Mouse (Mus musculus): ENCODE data around the gene Gm1527. TPM values are rescaled to one million over a fixed set of nuclear protein-coding genes. Genes with fewer than 3 reads are reported as not detected.
A peak's percentile ranks its signal among the peaks of the same experiment; 100 is the strongest.
"Not testable (repeated sequence)": the region's sequence is repeated elsewhere in the genome, so short reads cannot be mapped to it uniquely, and the experiment has no call there.

Gm1527 gene
- polyA plus RNA-seq (2017; shearing (Covaris generic)): not detected

- no peak for ATAC-seq
Measured at GRCm38 (mm10) chr3:28892317-28892716, at the start of gene Gm1527. TSS of gene Gm1527 (plus strand) at chr3:28892617.

DNA sequence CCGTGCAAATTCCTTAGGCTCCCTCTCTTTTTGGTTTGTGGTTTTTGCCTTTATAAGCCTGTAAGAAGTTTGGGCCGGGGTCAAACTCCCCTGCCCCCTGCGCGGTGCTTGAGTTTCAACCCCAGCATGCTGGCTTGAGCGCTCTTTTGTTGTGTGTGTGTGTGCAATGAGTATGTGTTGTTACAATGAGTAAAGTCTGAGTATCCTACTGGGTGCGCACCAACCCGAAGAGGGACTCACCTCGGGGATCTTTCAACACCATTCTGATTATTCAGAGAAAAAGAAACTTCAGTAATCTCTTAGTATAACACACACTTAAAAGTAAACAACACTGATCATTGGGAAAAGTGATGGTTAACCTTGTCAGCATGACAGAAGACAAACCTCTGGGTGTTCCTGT is 49.2 kb upstream of the Gm1527 start:
- ATAC-seq: no peak

DNA sequence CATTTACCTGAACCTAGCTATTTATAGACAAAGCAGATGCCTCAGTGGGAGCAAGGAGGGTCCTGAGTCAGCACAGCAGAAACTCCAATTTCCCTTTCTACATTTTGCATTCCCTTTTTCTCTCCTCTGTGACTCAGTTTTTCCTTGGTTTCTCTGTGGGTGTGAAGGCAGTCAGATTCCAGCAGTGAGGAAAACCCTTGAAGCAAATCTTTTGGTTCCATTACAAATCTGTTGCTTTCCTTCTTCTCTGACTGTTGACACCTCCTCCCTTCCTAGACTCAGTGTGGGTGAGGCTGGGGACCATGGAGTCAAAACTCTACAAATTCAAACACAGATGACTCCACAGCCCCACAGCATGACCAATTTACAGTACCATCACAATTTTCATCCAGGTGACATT is 45.3 kb upstream of the Gm1527 start:
- ATAC-seq: no peak

- not testable (repeated sequence) for ATAC-seq
Measured at GRCm38 (mm10) chr3:28852174-28852573, 40.2 kb upstream of the Gm1527 start.

DNA sequence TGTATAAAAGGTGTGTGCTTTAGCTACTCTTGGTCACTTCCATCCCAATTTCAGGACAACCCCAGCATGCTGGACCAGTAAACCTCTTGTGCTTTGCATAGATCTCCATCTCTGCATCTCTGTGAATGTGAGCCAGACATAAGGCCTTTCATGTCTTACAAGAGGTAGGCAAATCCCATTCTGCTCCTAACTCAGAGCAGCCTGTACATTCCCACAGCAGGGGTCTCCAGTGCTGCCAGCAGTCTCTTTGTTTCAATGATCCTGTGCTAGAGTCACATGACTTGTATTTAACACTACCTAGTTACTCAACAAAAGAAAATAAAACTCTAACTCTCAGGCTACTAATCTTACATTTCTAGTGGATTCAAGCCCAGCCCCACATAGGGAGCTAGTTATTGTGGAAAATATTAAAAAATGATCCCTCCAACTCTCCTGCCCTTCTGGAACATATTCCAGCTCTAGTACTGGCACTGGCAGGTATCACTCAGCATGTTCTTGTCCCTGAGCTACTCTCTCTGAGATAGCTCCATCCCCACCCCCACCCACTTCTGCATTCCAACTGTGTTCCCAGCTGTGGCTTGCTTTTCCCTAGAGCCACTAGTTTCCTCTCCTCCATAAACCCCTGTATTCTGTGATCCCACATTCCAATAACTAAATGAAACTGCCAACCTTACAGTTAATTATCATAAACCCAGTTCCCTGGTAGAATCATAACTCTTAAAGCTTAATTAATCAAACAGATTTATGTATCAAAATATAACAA is 32.6 kb upstream of the Gm1527 start:
- ATAC-seq: not testable (repeated sequence)

DNA sequence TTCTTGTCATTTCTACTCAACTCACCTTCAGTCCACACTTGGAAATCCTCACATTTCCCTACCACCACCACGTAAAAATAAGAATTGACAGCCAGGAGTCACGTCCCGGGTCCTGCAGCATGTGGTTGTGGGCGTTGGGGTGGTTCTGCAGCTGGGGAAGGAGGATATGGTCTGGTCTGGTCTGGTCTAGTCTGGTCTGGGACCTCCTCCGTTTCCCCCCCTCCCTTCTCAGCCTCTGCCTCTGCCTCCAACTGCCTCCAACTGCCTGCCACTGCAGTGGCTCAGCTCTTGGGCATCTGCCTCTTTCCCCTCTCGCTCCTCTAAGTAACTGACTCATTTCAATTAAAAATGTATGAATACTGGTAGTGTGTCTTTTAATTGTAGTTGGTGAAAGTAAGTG is 4.5 kb downstream of the Gm1527 start:
- ATAC-seq: not testable (repeated sequence)

DNA sequence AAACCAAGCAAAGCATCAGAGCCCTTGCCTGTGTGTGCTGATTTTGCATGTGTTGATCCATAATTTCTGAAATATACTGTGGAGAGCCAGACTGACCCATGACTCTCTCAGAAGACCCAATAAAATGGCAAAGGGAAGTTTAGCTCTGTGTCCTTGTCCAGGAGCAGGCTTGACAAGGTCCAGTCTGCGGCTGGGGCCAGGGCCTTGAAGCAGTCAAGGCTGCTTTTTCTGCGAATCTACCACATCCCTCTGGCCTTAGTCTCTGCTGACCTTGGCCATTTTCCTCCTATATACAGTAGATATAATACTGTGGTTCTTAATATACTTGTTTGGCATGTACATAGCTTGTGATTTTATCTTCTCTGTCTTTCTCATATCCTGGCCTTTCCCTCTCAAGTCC is 73.5 kb downstream of the Gm1527 start:
- ATAC-seq: no peak

GRCm38 (mm10) chr3:28968851-28969250 is 76.4 kb downstream of the Gm1527 start:
- ATAC-seq: peak; percentile 41

Other genes starting within 250 kb of the Gm1527 start
- under 1 TPM; 0.21 to 0.38 (median 0.27) TPM for gene Slc2a2, start 194.7 kb upstream of the Gm1527 start, polyA plus RNA-seq (2017; shearing (Covaris generic))
- gene Eif5a2, start 111.3 kb upstream of the Gm1527 start, polyA plus RNA-seq (2017; shearing (Covaris generic)): 1 to 10 TPM; 4.2 to 7.2 (median 5.6) TPM
- 100 to 1,000 TPM; 509 to 791 (median 702) TPM for gene Rpl22l1, start 87.2 kb upstream of the Gm1527 start, polyA plus RNA-seq (2017; shearing (Covaris generic))
- gene Egfem1, start 189.4 kb downstream of the Gm1527 start, polyA plus RNA-seq (2017; shearing (Covaris generic)): not detected